Mouse (Mus musculus): ENCODE results near the gene Stx19. TPM values are rescaled to one million over a fixed set of nuclear protein-coding genes. Genes with fewer than 3 reads are reported as not detected.

Gene Stx19
- under 1 TPM in 1 of 2 experiments, not detected in 1; 0.20 TPM for total RNA-seq (2023)

GRCm38 (mm10) chr16:62814491-62814890 lies at the start of gene Stx19:
Gene Stx19 (plus strand): TSS chr16:62814676.

GRCm38 (mm10) chr16:62786621-62787331 lies 27.7 kb upstream of the Stx19 start, which contains the start of gene Nsun3:
Gene Nsun3 (minus strand): TSS chr16:62786818.

GRCm38 (mm10) chr16:62846498-62847312 lies 32.2 kb downstream of the Stx19 start, which contains the start of gene Arl13b:
Gene Arl13b (minus strand): TSS chr16:62847040.

GRCm38 (mm10) chr16:62854191-62855068 lies 40.0 kb downstream of the Stx19 start, which contains the start of gene Pros1:
Gene Pros1 (plus strand): TSS chr16:62854307.

Other genes starting within 250 kb of the Stx19 start
- gene Nsun3, start 27.9 kb upstream of the Stx19 start, total RNA-seq (2023) = 10 to 100 TPM in 1 of 2 experiments, 1 to 10 TPM in 1; 8.9 to 14.4 TPM
- 1 to 10 TPM; 6.9 to 7.4 TPM for gene Arl13b, start 32.4 kb downstream of the Stx19 start, total RNA-seq (2023)
- gene Pros1, start 39.6 kb downstream of the Stx19 start, total RNA-seq (2023) = 1 to 10 TPM; 2.9 to 3.5 TPM